17 mouse cellular contexts compared by ENCODE assay signal in the genomic region with DNA sequence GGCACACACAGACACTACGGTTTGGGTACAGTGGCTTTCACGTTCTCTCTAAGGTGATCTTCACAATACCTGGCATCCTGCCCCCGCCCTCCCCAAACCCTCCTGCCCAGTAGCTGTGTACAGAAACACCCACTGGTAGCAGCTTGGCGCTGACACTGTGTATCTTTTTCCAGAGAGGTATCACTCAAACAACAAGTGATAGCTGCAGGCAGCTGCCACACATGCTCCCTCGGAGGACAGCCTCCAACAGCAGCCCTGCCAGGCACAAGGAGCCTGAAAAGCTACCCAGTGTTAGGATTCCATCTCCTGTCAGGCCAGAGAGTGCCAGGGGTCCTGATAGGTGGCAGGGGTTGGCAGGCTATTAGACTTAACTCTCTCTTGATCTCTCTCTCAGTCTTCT.
DNase-seq lines count a peak whose midpoint lies in the region; ATAC-seq lines count a peak whose summit lies in the region.
"Had no signal": no experiment of that assay in that cellular context is flagged by ENCODE, and none has a peak within 500 bp of the region (broad histone marks: within the 10 kb centered on the region; RNA-seq: fewer than 3 reads in every experiment).

No protein-coding gene starts in this region.

- no peak overlapping the region for H3K9ac ChIP-seq in forebrain, embryonic 12.5 days
- no peak overlapping the region for H3K9ac ChIP-seq in hindbrain, embryonic 15.5 days
- H3K9ac ChIP-seq in hindbrain, embryonic 14.5 days, result no peak overlapping the region
- H3K9ac ChIP-seq: forebrain, embryonic 15.5 days; liver, embryonic 15.5 days; neural tube, embryonic 13.5 days had no signal

- H3K36me3 ChIP-seq in forebrain, embryonic 10.5 days (replicated peaks), result no peaks in the 10 kb centered on the region; the same call in 1 of the 2 replicates
- peaks cover 2% of the 10 kb centered on the region; the same call in 1 of the 2 replicates for H3K36me3 ChIP-seq in forebrain, embryonic 12.5 days (replicated peaks)
- H3K36me3 ChIP-seq in hindbrain, embryonic 15.5 days, result no peaks in the 10 kb centered on the region
- no peaks in the 10 kb centered on the region for H3K36me3 ChIP-seq in hindbrain, embryonic 14.5 days (replicated peaks; ENCODE audit: control insufficient read depth, insufficient read depth)
- no peaks in the 10 kb centered on the region for H3K36me3 ChIP-seq in embryonic facial prominence, embryonic 10.5 days (replicated peaks)
- H3K36me3 ChIP-seq: forebrain, embryonic 15.5 days; liver, embryonic 15.5 days; neural tube, embryonic 13.5 days had no signal

- H3K4me3 ChIP-seq in forebrain, embryonic 10.5 days, result no peak overlapping the region
- H3K4me3 ChIP-seq in forebrain, embryonic 12.5 days (replicated peaks), result no peak overlapping the region
- no peak overlapping the region for H3K4me3 ChIP-seq in hindbrain, embryonic 15.5 days
- H3K4me3 ChIP-seq in hindbrain, embryonic 14.5 days (replicated peaks; ENCODE audit: low read length), result no peak overlapping the region
- H3K4me3 ChIP-seq in embryonic facial prominence, embryonic 10.5 days, result no peak overlapping the region
- H3K4me3 ChIP-seq: forebrain, embryonic 15.5 days; liver, embryonic 15.5 days; neural tube, embryonic 13.5 days had no signal

- intact Hi-C loops in heart, postnatal 14 days (cut with DNase I), result no loop called here

- H3K9me3 ChIP-seq in forebrain, embryonic 10.5 days, result no peaks in the 10 kb centered on the region; the same call in 1 of the 2 replicates
- 0 out of 2 replicates have a peak, but pooled peaks cover 4% of the 10 kb centered on the region for H3K9me3 ChIP-seq in forebrain, embryonic 12.5 days
- no peaks in the 10 kb centered on the region for H3K9me3 ChIP-seq in hindbrain, embryonic 15.5 days
- no peaks in the 10 kb centered on the region for H3K9me3 ChIP-seq in hindbrain, embryonic 14.5 days (ENCODE audit: control insufficient read depth, low read length)
- H3K9me3 ChIP-seq in embryonic facial prominence, embryonic 10.5 days, result no peaks in the 10 kb centered on the region
- H3K9me3 ChIP-seq: forebrain, embryonic 15.5 days; liver, embryonic 15.5 days; neural tube, embryonic 13.5 days had no signal

- peaks cover 24% of the 10 kb centered on the region for H3K4me1 ChIP-seq in forebrain, embryonic 10.5 days
- H3K4me1 ChIP-seq in forebrain, embryonic 12.5 days, result no peaks in the 10 kb centered on the region
- H3K4me1 ChIP-seq in hindbrain, embryonic 15.5 days (replicated peaks), result peaks cover 15% of the 10 kb centered on the region; the same call in 1 of the 2 replicates
- H3K4me1 ChIP-seq in hindbrain, embryonic 14.5 days (replicated peaks; ENCODE audit: control insufficient read depth, insufficient read depth, low read length), result peaks cover 17% of the 10 kb centered on the region; the same call in 1 of the 2 replicates
- peaks cover 17% of the 10 kb centered on the region for H3K4me1 ChIP-seq in embryonic facial prominence, embryonic 10.5 days
- H3K4me1 ChIP-seq: liver, embryonic 15.5 days had no signal

- ATAC-seq in forebrain, embryonic 12.5 days (ENCODE audit: low FRiP score), result no peak
- no peak for ATAC-seq in hindbrain, embryonic 15.5 days (ENCODE audit: low FRiP score, low read depth)
- ATAC-seq in hindbrain, embryonic 14.5 days (ENCODE audit: low FRiP score), result no peak
- ATAC-seq: forebrain, embryonic 15.5 days; lung, postnatal 0 days had no signal

- H3K27ac ChIP-seq in forebrain, embryonic 10.5 days, result peak overlapping the region; percentile 32; the same call in 1 of the 2 replicates
- no peak overlapping the region for H3K27ac ChIP-seq in forebrain, embryonic 12.5 days
- H3K27ac ChIP-seq in hindbrain, embryonic 15.5 days (replicated peaks), result 0 out of 2 replicates have a peak overlapping the region, but pooled peaks have one; percentile 44
- H3K27ac ChIP-seq in hindbrain, embryonic 14.5 days, result no peak overlapping the region
- peak overlapping the region; percentile 30 for H3K27ac ChIP-seq in embryonic facial prominence, embryonic 10.5 days (replicated peaks)
- H3K27ac ChIP-seq: forebrain, embryonic 15.5 days; liver, embryonic 15.5 days; neural tube, embryonic 13.5 days; stomach, postnatal 0 days had no signal

- H3K27me3 ChIP-seq in forebrain, embryonic 10.5 days (ENCODE audit: poor library complexity, severe bottlenecking), result no peaks in the 10 kb centered on the region
- no peaks in the 10 kb centered on the region for H3K27me3 ChIP-seq in forebrain, embryonic 12.5 days
- H3K27me3 ChIP-seq in hindbrain, embryonic 15.5 days, result no peaks in the 10 kb centered on the region
- H3K27me3 ChIP-seq in hindbrain, embryonic 14.5 days (ENCODE audit: control insufficient read depth, insufficient read depth, low read length), result no peaks in the 10 kb centered on the region
- H3K27me3 ChIP-seq in embryonic facial prominence, embryonic 10.5 days (replicated peaks; ENCODE audit: low read depth, poor library complexity, severe bottlenecking), result no peaks in the 10 kb centered on the region
- H3K27me3 ChIP-seq: CH12.LX; forebrain, embryonic 15.5 days; liver, embryonic 15.5 days; neural tube, embryonic 13.5 days had no signal

- no peak for DNase-seq in forebrain, embryonic 10.5 days (ENCODE audit: extremely low spot score, low spot score)
- DNase-seq in hindbrain, embryonic 14.5 days (ENCODE audit: low spot score), result no peak
- DNase-seq in embryonic facial prominence, embryonic 10.5 days (ENCODE audit: low spot score), result no peak
- peak; percentile 37 to 40 for DNase-seq in heart, postnatal 14 days
- DNase-seq in thymus, postnatal 4 days, result no peak
- DNase-seq: kidney, adult 18-20 months; kidney, postnatal 36 days; right cerebral cortex, postnatal 25 days; thymus, postnatal 25 days had no signal

- WGBS in forebrain, embryonic 10.5 days, result 85% methylated on average over 5 of the region's 5 CpGs
- WGBS in forebrain, embryonic 12.5 days, result 82% methylated on average over 5 of the region's 5 CpGs
- WGBS in hindbrain, embryonic 15.5 days, result 64% methylated on average over 5 of the region's 5 CpGs
- 74% methylated on average over 5 of the region's 5 CpGs for WGBS in hindbrain, embryonic 14.5 days
- 85% methylated on average over 5 of the region's 5 CpGs for WGBS in embryonic facial prominence, embryonic 10.5 days

- no peak overlapping the region for H3K4me2 ChIP-seq in forebrain, embryonic 12.5 days
- no peak overlapping the region for H3K4me2 ChIP-seq in hindbrain, embryonic 15.5 days
- no peak overlapping the region for H3K4me2 ChIP-seq in hindbrain, embryonic 14.5 days (replicated peaks)
- H3K4me2 ChIP-seq: forebrain, embryonic 15.5 days; liver, embryonic 15.5 days; neural tube, embryonic 13.5 days had no signal

Comparison
In these comparisons a context has a peak if more than half of its experiments do, and no peak if none do; other contexts are left out.
1. H3K27ac ChIP-seq: peak in forebrain, embryonic 10.5 days (single experiment), hindbrain, embryonic 15.5 days (single experiment) and embryonic facial prominence, embryonic 10.5 days (single experiment); none in forebrain, embryonic 12.5 days (single experiment) and hindbrain, embryonic 14.5 days (single experiment).
2. DNase-seq: peak in heart, postnatal 14 days (2 of 2); none in forebrain, embryonic 10.5 days (single experiment), hindbrain, embryonic 14.5 days (single experiment), embryonic facial prominence, embryonic 10.5 days (single experiment) and thymus, postnatal 4 days (single experiment).